Mouse (Mus musculus) CD8-positive naive resting alpha-beta T cell, adult 2 months (primary cell): ENCODE data around the gene Ldhc.
"Not testable (repeated sequence)": the region's sequence is repeated elsewhere in the genome, so short reads cannot be mapped to it uniquely, and the experiment has no call there.

Experiments
- DNase-seq, 2 experiments: peaks; one replicate each; pipeline ENCODE4 v3.0.0; 2022; ENCODE audit warnings: low read depth in 2 of 2, low spot score in 2 of 2

Ldhc gene

GRCm38 (mm10) chr7:46840787-46841525 lies 20.0 kb upstream of the Ldhc start, which contains the start of gene Ldha:
Gene Ldha, plus strand, starts transcription at chr7:46841475.
- no peak for DNase-seq

- DNase-seq, result no peak
Measured at GRCm38 (mm10) chr7:46842278-46842677, 18.7 kb upstream of the Ldhc start.

DNA sequence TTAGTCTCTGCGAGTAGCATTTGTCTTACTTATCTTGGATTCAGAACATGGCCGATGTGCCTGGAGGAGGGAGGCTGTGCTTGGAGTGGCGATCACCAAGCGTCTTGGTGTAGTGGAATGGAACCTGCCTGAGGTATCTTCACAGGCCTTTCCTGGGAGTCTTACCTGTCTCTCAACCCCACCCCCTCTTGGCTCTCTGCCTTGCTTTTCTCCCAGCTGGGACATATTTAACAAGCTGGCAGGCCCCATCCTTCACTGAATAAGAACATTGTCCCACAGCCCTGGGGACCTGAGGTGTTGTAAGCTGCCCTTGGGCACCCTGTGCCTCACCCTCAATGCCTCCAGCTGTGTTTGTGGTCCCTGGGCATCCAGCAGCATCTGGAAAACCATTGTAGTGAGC lies 17.4 kb upstream of the Ldhc start:
- DNase-seq, result no peak

GRCm38 (mm10) chr7:46845211-46845977 lies 15.6 kb upstream of the Ldhc start:
- peak; percentile 77 to 80 for DNase-seq

- peak in 1 of 2 experiments; percentile 44 for DNase-seq
Measured at GRCm38 (mm10) chr7:46845978-46846485, 15.0 kb upstream of the Ldhc start.

- DNase-seq, result peak; percentile 35 to 54
Measured at GRCm38 (mm10) chr7:46846486-46847244, 14.3 kb upstream of the Ldhc start.

- no peak for DNase-seq
Measured at GRCm38 (mm10) chr7:46849287-46849686, 11.7 kb upstream of the Ldhc start.

- DNase-seq, result no peak
Measured at GRCm38 (mm10) chr7:46851026-46851425, 10.0 kb upstream of the Ldhc start.

DNA sequence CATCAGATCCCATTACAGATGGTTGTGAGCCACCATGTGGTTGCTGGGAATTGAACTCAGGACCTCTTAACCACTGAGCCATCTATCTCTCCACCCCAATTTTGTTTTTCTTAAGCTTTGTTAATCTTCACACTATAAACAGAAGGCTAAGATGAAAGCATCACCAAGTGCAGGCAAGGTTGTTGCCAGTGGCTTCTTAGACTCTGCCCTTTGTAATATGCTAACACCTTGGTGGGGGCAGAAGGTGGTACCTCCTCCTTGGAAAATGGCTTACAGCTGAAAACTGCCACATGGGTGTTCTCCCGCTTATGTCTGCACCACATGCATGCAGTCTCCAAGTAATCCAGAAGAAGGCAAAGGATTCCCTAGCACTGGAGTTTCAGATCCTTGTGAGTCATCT lies 8.3 kb upstream of the Ldhc start:
- DNase-seq, result no peak

DNA sequence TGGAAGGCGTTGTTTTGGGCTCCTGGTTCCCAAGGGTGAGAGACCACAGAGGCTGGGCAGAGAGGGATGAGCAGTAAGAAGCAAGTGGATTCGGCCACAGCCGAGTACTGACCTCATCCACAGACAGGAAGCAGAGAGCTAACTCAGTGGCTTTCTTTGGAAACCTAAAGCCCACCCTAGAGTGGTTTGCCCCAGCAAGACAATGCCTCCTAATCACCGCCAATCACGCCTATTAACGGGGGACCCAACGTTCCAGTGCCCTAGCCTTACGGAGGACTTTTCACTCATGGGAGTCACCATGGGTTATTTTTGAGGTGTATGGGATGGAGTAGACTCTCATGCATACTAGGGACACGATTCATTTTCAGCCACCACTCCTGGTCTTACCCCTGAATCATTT lies 7.6 kb upstream of the Ldhc start:
- DNase-seq, result no peak

DNA sequence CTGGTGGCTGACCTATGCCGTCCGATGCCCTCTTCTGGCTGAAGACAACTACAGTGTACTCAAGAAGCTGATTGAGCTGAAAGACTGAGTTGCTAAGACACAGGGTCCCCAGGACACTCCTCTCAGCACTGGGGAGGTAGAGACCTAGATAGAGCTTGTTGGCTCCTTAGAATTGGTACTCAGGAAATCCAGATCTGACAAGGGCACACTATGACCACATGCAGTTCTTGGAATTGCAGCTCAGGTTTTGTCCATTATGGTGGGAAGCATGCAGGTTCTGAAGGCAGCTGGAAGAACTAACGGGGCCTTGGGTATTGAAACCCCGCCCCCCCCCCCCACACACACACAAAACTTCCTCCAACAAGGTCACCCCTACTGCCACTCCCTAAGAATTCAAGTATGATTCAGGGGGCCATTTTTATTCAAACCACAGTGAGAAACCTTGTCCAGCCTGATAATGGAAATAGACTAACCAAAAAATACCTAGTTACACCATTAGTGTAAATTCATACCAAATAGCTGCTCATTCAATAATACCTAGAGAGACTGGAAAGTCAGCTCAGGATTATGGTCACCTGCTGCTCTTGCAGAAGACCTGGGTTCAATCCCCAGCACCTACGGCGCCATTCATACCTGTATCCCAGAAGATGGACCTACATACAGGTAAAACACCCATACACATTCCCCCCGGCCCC lies 5.0 kb upstream of the Ldhc start:
- DNase-seq, result no peak

- no peak for DNase-seq
Measured at GRCm38 (mm10) chr7:46857436-46857835, 3.6 kb upstream of the Ldhc start.

DNA sequence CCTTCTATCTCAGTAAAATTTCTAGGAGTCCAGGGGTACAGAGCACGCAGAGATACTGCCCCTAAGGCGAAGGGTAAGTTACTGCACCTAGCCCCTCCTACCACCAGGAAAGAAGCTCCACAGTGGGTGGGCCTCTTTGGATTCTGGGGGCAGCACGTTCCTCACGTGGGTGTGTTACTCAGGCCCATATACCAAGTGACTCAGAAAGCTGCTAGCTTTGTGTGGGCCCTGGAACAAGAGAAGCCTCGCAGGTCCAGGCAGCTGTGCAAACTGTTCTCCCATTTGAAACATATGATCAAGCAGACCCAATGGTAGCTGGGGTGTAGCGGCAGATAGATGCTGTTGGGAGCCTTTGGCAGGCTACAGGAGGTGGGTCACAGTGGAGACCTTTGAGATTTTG lies 2.0 kb upstream of the Ldhc start:
- no peak for DNase-seq

- DNase-seq, result no peak
Measured at GRCm38 (mm10) chr7:46871988-46872387, 11.0 kb downstream of the Ldhc start.

DNA sequence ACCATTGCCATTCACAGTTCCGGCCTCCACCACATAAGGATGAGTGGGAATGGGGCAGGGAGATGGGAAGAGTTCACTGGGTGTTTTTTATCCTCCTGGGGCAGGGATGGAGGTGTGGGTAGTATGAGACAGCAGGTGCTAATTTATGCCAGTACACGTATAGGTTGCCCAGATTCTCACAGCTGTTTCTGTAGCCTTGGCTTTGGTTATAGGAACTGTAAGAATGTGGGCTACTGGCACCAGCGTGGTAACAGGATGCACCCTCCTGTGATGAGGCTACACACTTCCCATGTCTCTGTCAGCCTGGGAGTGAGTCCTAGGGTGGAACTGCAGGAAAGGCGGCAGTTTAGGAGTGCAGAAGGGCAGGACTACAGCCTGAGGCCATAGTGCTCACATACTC lies 15.8 kb downstream of the Ldhc start:
- DNase-seq, result no peak

GRCm38 (mm10) chr7:46877255-46877654 lies 16.3 kb downstream of the Ldhc start:
- DNase-seq, result no peak

DNA sequence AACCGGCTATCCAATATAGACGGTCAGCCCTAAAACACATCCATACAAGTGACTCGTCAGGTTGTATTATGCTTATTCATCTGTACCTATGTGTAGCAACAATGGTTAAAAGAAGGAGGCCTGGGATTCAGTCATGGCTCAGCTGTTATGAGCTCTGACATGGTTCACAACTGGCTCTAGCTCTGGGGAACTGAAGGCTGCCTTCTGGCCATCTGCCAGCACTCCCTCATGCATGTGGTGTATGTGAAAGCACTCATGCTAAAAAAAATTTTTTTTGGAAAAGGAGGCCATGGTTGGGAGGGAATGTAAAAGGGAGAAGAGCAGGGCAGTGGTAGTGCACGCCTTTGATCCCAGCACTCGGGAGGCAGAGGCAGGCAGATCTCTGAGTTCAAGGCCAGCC lies 18.8 kb downstream of the Ldhc start:
- no peak for DNase-seq

GRCm38 (mm10) chr7:46880992-46881391 lies 20.0 kb downstream of the Ldhc start:
- no peak for DNase-seq

DNA sequence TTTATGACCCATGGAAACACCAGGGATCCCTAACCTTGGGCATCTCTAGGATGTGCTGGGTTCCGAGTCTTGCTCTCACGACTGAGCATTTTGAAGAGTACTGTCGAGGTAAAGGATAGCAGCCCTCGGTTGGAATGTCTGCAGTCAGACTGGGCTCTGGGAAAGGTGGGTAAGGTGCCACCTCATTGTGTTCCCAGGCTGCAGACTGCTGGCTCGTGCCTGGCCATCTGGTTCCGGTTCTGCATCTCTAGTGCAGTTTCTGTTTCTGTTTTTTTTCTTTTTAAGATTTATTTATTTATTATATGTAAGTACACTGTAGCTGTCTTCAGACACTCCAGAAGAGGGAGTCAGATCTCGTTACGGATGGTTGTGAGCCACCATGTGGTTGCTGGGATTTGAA lies 20.9 kb downstream of the Ldhc start:
- DNase-seq, result not testable (repeated sequence)

- DNase-seq, result no peak
Measured at GRCm38 (mm10) chr7:46883304-46883703, 22.3 kb downstream of the Ldhc start.

- no peak for DNase-seq
Measured at GRCm38 (mm10) chr7:46895511-46895910, 34.5 kb downstream of the Ldhc start.
